Mouse (Mus musculus) mouse embryonic stem cell (cell line): ENCODE results near the gene Gnpat.

Experiments used
- in situ Hi-C, 2 experiments: fragments of 300-500 bp; cut with MboI; formaldehyde crosslinking; loops; 1 replicate in 1 of 2; 3 replicates in 1 of 2; pipeline ENCODE4 v1.14.3; 2019 to 2020; ENCODE audit warnings: low sequenced_read_pairs in 2 of 2, low pct_unique_long_range_greater_than_20kb in 1 of 2, mixed read lengths in 1 of 2; ENCODE audit not compliant: unreplicated experiment in 1 of 2

The Gnpat gene

GRCm38 (mm10) chr8:124862321-124863162 is at the start of gene Gnpat, which contains the start of gene 2810004N23Rik:
Gene Gnpat, plus strand, starts transcription at chr8:124863033.
Gene 2810004N23Rik, minus strand, starts transcription at chr8:124863120.
- in situ Hi-C loops: no loop called here

- in situ Hi-C loops: no loop called here
These were observed 49.5 kb upstream of the Gnpat start for GRCm38 (mm10) chr8:124813326-124813725.

DNA sequence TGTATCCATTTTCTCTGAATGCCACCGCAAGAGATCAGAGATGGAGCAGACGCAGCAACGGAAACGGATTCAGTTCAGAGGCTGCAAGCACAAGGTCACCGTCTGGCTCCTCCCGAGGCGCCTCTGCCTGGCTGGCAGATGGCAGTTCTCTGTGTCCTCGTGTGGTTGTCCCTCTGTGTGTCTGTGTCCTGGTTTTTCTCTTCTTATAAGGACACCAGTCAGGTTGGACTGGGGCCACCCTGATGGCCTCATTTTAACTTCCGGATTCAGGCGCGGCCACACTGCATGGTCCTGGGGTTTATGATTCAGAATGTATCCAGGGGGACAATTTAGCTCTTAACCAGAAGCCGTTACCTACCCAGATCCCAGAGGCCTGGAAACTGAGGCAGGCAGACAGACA is 47.0 kb upstream of the Gnpat start:
- in situ Hi-C loops: no loop called here

DNA sequence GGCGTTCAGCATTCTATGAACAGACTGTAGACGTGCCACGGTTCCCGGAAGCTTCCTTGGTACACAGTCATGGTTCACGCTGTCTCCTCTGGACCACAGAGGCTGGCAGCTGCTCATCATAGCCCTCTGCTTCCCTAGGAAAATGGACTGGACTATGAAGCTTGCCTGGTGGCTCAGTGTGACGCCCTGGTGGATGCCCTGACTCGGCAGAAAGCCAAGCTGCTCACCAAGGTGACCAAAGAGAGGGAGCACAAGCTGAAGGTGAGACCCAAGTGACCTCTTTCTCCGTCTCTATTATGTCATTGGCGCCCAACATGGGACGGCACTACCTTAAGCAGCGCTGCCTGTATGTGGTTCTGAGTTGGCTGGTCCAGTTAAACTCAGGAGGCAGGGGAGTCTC is 46.0 kb upstream of the Gnpat start:
- in situ Hi-C loops: no loop called here

DNA sequence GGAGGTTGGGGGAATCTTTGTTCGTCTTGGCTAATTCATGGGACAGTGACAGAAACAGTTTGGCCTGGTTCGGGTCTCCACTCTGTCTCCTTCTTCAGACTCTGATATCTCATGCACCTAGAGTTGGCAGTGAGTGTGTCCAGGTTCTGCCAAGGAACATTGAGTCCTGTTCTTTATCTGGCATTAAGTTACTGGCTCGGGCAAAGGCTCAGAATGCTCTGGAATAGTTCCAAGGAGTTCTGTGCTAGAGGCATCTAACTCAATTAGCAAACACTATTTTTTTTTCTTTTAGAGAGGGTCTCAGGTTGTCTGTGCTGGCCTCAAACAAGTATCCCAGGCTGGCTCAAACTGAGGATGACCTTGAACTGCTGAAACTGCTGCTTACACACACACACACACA is 45.5 kb upstream of the Gnpat start:
- in situ Hi-C loops: no loop called here

- in situ Hi-C loops: no loop called here
These were observed 43.2 kb upstream of the Gnpat start for GRCm38 (mm10) chr8:124819612-124820115.

DNA sequence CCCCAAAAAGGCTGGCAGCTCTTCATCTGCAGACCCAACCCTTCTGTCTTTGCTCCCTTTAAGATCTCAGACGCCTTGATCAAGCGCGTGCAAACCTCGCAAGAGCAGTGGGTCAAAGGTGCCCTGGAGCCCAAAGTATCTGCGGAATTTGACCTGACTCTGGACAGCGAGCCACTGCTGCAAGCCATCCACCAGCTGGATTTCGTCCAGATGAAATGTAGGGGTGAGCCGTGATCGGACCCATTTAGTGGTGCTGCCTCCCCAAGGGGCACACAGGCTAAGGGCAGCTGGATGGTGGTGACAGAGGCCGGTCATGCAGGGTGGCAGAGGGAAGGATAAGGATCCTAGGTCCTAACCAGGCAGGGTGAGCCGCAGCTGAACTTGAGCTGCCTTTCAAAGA is 42.7 kb upstream of the Gnpat start:
- in situ Hi-C loops: no loop called here

DNA sequence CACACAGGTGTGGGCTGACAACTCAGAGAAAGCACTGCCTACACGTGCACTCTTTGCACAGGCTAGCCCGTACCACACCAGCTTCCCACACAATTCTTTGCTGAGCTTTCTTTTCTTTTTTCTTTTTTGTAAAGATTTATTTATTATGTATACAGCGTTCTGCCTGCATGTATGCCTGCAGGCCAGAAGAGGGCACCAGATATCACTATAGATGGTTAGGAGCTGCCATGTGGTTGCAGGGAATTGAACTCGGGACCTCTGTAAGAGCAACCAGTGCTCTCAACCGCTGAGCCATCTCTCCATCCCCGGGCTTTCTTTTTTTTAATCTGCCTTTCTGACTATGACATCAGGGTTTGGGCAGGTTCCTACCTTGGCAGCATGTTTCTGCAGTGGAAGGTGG is 39.3 kb upstream of the Gnpat start:
- in situ Hi-C loops: no loop called here

- in situ Hi-C loops: no loop called here
These were observed 36.2 kb upstream of the Gnpat start for GRCm38 (mm10) chr8:124826658-124827057.

- in situ Hi-C loops: no loop called here
These were observed 35.4 kb upstream of the Gnpat start for GRCm38 (mm10) chr8:124827387-124827786.

GRCm38 (mm10) chr8:124828561-124829240 is 34.1 kb upstream of the Gnpat start:
- in situ Hi-C loops: no loop called here

GRCm38 (mm10) chr8:124830050-124830449 is 32.8 kb upstream of the Gnpat start:
- in situ Hi-C loops: no loop called here

- in situ Hi-C loops: no loop called here
These were observed 31.3 kb upstream of the Gnpat start for GRCm38 (mm10) chr8:124831531-124831930.

- in situ Hi-C loops: no loop called here
These were observed 30.9 kb upstream of the Gnpat start for GRCm38 (mm10) chr8:124831941-124832340.

DNA sequence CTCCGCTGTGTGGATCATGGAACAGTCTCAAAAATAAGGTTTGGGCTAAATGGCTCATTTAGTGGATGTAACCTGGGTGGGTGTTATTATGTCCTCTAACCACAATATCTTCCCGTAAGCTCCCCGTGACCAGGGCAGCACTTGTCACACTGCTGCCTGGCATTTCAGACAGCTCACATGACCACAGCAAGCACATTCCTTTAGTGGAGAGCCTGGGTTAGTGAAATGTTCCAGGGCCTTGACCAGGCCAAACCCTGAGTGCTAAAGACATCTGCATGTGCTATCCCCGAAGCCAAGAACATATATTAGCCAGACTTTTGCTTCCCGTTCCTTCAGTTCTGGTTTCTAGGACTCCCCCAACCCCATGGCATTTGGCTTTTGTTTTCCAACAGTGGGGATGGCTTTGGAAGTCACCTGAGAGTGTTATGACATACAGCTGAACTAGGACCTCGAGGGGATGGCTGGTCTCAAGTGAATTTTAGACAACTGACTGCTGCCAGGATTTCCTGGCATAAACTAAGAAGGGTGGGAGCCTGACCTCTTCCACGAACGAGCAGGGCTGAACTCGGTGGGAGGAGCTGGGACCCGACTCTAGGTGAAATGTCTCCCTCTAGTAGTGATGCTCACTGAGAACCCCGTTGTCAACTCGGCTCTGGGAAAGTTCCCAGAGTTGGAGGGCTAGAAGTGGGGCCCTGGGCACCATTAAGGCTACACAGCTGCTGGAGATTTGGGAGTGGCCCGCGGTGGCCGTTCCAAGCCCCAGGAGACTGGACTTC is 29.2 kb upstream of the Gnpat start:
- in situ Hi-C loops: no loop called here

DNA sequence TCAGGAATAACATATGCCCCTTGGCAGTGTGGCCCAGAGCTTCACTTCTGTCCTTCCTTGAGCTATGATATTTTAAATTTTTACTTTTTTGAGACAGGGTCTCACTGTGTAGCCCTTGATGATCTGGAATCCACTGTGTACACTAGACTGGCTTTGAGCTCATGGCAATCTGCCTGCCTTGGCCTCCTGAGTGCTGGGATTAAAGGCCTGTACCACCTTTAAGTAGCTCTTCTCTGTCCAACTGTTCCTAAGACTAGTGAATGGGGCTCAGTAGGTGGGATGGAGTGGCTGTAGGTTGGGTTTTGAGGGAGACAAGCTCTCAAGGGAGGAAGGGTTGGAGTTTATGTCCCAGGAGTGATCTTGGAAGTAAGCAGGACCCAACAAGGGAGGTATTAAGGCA is 27.0 kb upstream of the Gnpat start:
- in situ Hi-C loops: no loop called here

- in situ Hi-C loops: no loop called here
These were observed 26.6 kb upstream of the Gnpat start for GRCm38 (mm10) chr8:124836273-124836672.

DNA sequence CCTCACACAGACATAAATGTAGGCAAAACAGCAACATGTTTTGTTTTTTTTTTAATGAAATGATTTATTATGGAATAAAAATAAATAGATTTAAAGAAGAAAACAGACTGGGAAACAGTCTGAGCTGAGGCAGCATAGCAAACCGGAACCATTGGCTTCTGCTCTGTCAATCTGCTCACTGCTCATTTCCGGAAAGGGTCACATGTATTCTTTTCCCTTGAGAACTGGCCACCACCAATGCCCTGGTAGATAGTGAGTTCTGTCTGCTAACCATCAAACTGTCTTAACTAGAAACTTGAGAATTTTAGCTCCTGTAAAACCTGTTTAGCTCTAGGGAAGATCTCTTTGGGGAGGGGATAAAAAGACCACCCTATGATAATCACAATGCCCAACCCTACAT is 25.9 kb upstream of the Gnpat start:
- in situ Hi-C loops: no loop called here

GRCm38 (mm10) chr8:124837956-124838355 is 24.9 kb upstream of the Gnpat start:
- in situ Hi-C loops: no loop called here
